Mouse (Mus musculus): ENCODE measurements around the gene Zfx.

- no peak for TF ChIP-seq CTCF (IDR thresholded peaks at IDR 0.05 in 2 of 3, conservative IDR thresholded peaks at IDR 0.05 in 1 of 3; ENCODE audit: control insufficient read depth in 1 of 3, insufficient read depth in 1 of 3, low read depth in 2 of 3, low read length in 3 of 3, poor library complexity in 1 of 3, severe bottlenecking in 1 of 3)
- TF ChIP-seq ZC3H11A (IDR thresholded peaks at IDR 0.05; ENCODE audit: low read depth, low read length): no peak
- no peak for TF ChIP-seq E2F4 (IDR thresholded peaks at IDR 0.05; ENCODE audit: borderline replicate concordance, low read depth, low read length)
Observed at GRCm38 (mm10) chrX:94047381-94047780, 76.1 kb downstream of the Zfx start.

All from MEL (cell line).